Mouse (Mus musculus) embryonic facial prominence, embryonic 14.5 days (tissue): ENCODE data around the gene Gli2. TPM values are rescaled to one million over a fixed set of nuclear protein-coding genes. Genes with fewer than 3 reads are reported as not detected.

Experiments used
- ATAC-seq: fragments of 200-750 bp; cut with Nextera tagmentation; 2 replicates; pipeline ENCODE4 v1.8.0; 2017; ENCODE audit warnings: low read depth, moderate number of reproducible peaks, moderate TSS enrichment
- DNase-seq: peaks from one replicate; pipeline ENCODE4 v3.0.0-alpha.2; 2015; ENCODE audit warnings: low spot score
- H3K27ac ChIP-seq: fragments of 300-500 bp; sonication (generic); replicated peaks from 2 replicates; pipeline ENCODE4 v1.5.1; 2014; ENCODE audit warnings: low read depth, mild to moderate bottlenecking, low read length, moderate library complexity
- H3K27me3 ChIP-seq: fragments of 300-500 bp; sonication (generic); replicated peaks from 2 replicates; pipeline ENCODE4 v1.6.1; 2014; ENCODE audit warnings: low read length; ENCODE audit not compliant: control insufficient read depth, insufficient read depth
- H3K36me3 ChIP-seq: fragments of 300-500 bp; sonication (generic); 2 replicates; pipeline ENCODE4 v1.6.1; 2014; ENCODE audit warnings: low read length, mixed read lengths; ENCODE audit not compliant: control insufficient read depth, insufficient read depth
- H3K4me1 ChIP-seq: fragments of 300-500 bp; sonication (generic); 2 replicates; pipeline ENCODE4 v1.6.1; 2014; ENCODE audit warnings: antibody characterized with exemption, low read length; ENCODE audit not compliant: control insufficient read depth, insufficient read depth
- H3K4me2 ChIP-seq: fragments of 300-500 bp; sonication (generic); 2 replicates; pipeline ENCODE4 v1.6.1; 2014; ENCODE audit warnings: low read depth, mild to moderate bottlenecking, low read length, moderate library complexity, mixed read lengths
- H3K4me3 ChIP-seq: fragments of 300-500 bp; sonication (generic); 2 replicates; pipeline ENCODE4 v1.5.1; 2014; ENCODE audit warnings: low read depth, mild to moderate bottlenecking, low read length
- H3K9ac ChIP-seq: fragments of 300-500 bp; sonication (generic); 2 replicates; pipeline ENCODE4 v1.6.1; 2014; ENCODE audit warnings: low read depth, mild to moderate bottlenecking, low read length, moderate library complexity, mixed read lengths
- H3K9me3 ChIP-seq: fragments of 300-500 bp; sonication (generic); 2 replicates; pipeline ENCODE4 v1.6.1; 2016; ENCODE audit warnings: low read length; ENCODE audit not compliant: control insufficient read depth
- WGBS: fragments of 180-500 bp; shearing (Covaris S2); extraction: QIAGEN DNeasy Blood & Tissue Kit; methylation state at CpG from one replicate; pipeline ENCODE4 v1.1.7; 2014; 5-methylcytosine and 5-hydroxymethylcytosine counted together
- polyA plus RNA-seq: library from polyadenylated mRNA; unstranded; fragments of >200 nt; fragmentation: Nextera tagmentation; extraction: Ambion mirVana; gene quantifications from 2 replicates; pipeline ENCODE4 v1.2.1, GENCODE M21; 2014

The Gli2 gene
- polyA plus RNA-seq, 1 experiment from 2014 or later, result 15.1 TPM

- Histone ChIP-seq H3K27ac (0 out of 2 replicates have a peak overlapping the region, but pooled peaks have one; percentile 6), H3K27me3 (no peaks in the 10 kb centered on the region), H3K4me3 (no peak overlapping the region), H3K36me3 (no peaks in the 10 kb centered on the region), H3K9me3 (no peaks in the 10 kb centered on the region), H3K4me1 (peaks cover 8% of the 10 kb centered on the region; the same call in 1 of the 2 replicates), H3K4me2 (no peak overlapping the region), H3K9ac (no peak overlapping the region)
- 44% methylated on average over 12 of the region's 12 CpGs for WGBS
- DNase-seq, result peak; percentile 24
- ATAC-seq, result peak; percentile 38; the same call in 1 of the 2 replicates
These were observed 136.8 kb downstream of the Gli2 start for GRCm38 (mm10) chr1:118916477-118917075.

GRCm38 (mm10) chr1:118913414-118914385 is 139.7 kb downstream of the Gli2 start:
- Histone ChIP-seq H3K27me3 (no peaks in the 10 kb centered on the region), H3K27ac (no peak overlapping the region), H3K9ac (no peak overlapping the region), H3K4me3 (no peak overlapping the region), H3K4me2 (no peak overlapping the region), H3K9me3 (no peaks in the 10 kb centered on the region), H3K36me3 (no peaks in the 10 kb centered on the region), H3K4me1 (peaks cover 34% of the 10 kb centered on the region)
- no peak for DNase-seq
- 54% methylated on average over 17 of the region's 17 CpGs for WGBS
- ATAC-seq, result no peak

- H3K27me3 ChIP-seq, result no peaks in the 10 kb centered on the region
- ATAC-seq, result no peak; the same call in 1 of the 2 replicates
- peak; percentile 22 for DNase-seq
- no peaks in the 10 kb centered on the region for H3K36me3 ChIP-seq
- H3K4me1 ChIP-seq, result peaks cover 42% of the 10 kb centered on the region
- no peaks in the 10 kb centered on the region for H3K9me3 ChIP-seq
- no peak overlapping the region for H3K27ac ChIP-seq
- no peak overlapping the region for H3K4me3 ChIP-seq
- H3K4me2 ChIP-seq, result no peak overlapping the region
- no peak overlapping the region for H3K9ac ChIP-seq
- WGBS, result 36% methylated on average over 6 of the region's 6 CpGs
These were observed 140.5 kb downstream of the Gli2 start for GRCm38 (mm10) chr1:118912929-118913328.

DNA sequence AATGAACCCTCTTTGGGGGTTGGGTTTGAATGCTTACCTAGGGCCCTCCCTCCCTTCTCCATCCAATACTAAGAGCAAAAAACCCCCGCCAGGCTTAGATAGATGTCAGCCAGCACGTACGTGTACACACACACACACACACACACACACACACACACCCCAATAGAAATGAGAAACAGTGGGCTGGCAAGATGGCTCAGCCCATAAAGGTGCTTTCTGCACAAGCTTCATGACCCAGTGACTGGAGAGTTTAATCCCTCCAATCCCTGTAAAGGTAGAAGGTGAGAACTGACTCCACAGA is 142.0 kb downstream of the Gli2 start:
- no CpG with 5 or more reads among the region's 3 CpGs for WGBS
- no peaks in the 10 kb centered on the region for H3K9me3 ChIP-seq
- no peak overlapping the region for H3K4me3 ChIP-seq
- H3K36me3 ChIP-seq, result no peaks in the 10 kb centered on the region
- no peak overlapping the region for H3K9ac ChIP-seq
- no peaks in the 10 kb centered on the region for H3K27me3 ChIP-seq
- H3K4me2 ChIP-seq, result no peak overlapping the region
- H3K4me1 ChIP-seq, result peaks cover 53% of the 10 kb centered on the region
- DNase-seq (no peak), ATAC-seq (no peak)
- H3K27ac ChIP-seq, result no peak overlapping the region

GRCm38 (mm10) chr1:118910693-118911426 is 142.6 kb downstream of the Gli2 start:
- 29% methylated on average over 13 of the region's 13 CpGs for WGBS
- no peaks in the 10 kb centered on the region for H3K36me3 ChIP-seq
- H3K4me3 ChIP-seq, result no peak overlapping the region
- peak; percentile 65 for DNase-seq
- H3K4me1 ChIP-seq, result peaks cover 57% of the 10 kb centered on the region
- 0 out of 2 replicates have a peak overlapping the region, but pooled peaks have one; percentile 17 for H3K27ac ChIP-seq
- H3K4me2 ChIP-seq, result no peak overlapping the region
- no peaks in the 10 kb centered on the region for H3K27me3 ChIP-seq
- no peaks in the 10 kb centered on the region for H3K9me3 ChIP-seq
- peak; percentile 77 for ATAC-seq
- H3K9ac ChIP-seq, result no peak overlapping the region

GRCm38 (mm10) chr1:118909051-118909450 is 144.4 kb downstream of the Gli2 start:
- no peaks in the 10 kb centered on the region for H3K9me3 ChIP-seq
- no peak for ATAC-seq
- H3K4me3 ChIP-seq, result no peak overlapping the region
- peaks cover 68% of the 10 kb centered on the region for H3K4me1 ChIP-seq
- H3K36me3 ChIP-seq, result no peaks in the 10 kb centered on the region
- no peak overlapping the region for H3K9ac ChIP-seq
- H3K27ac ChIP-seq, result no peak overlapping the region
- WGBS, result 75% methylated on average over 3 of the region's 3 CpGs
- H3K4me2 ChIP-seq, result no peak overlapping the region
- no peak for DNase-seq
- H3K27me3 ChIP-seq, result no peaks in the 10 kb centered on the region

GRCm38 (mm10) chr1:118907574-118907973 is 145.8 kb downstream of the Gli2 start:
- no peak for ATAC-seq
- peaks cover 72% of the 10 kb centered on the region for H3K4me1 ChIP-seq
- no peak overlapping the region for H3K9ac ChIP-seq
- peak overlapping the region; percentile 53 for H3K27ac ChIP-seq
- peak; percentile 76 for DNase-seq
- H3K4me3 ChIP-seq, result no peak overlapping the region
- H3K36me3 ChIP-seq, result no peaks in the 10 kb centered on the region
- 58% methylated on average over 9 of the region's 9 CpGs for WGBS
- H3K9me3 ChIP-seq, result no peaks in the 10 kb centered on the region
- H3K4me2 ChIP-seq, result no peak overlapping the region
- H3K27me3 ChIP-seq, result no peaks in the 10 kb centered on the region

DNA sequence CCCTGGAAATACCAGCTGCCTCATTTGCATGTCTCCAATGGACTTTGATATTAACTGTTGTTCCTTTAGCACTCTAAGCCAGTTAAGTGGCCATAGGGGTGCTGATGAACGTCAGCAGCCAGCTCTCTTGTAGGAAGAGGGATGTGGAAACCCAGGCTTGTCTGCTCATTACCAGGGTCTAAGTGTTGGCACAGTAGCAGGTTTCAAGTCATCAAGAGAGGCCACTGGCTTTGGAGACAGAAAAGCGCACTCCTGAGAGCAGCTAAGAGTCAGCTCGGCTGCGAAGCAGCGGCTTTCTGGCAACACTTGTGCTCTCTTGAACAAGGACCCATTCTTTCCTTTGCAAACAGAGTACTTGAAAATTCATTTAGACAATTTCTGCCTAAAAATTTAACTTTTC is 148.1 kb downstream of the Gli2 start:
- Histone ChIP-seq H3K4me3 (no peak overlapping the region), H3K4me1 (peaks cover 59% of the 10 kb centered on the region), H3K9ac (no peak overlapping the region), H3K36me3 (no peaks in the 10 kb centered on the region), H3K27ac (no peak overlapping the region), H3K4me2 (no peak overlapping the region), H3K27me3 (no peaks in the 10 kb centered on the region), H3K9me3 (no peaks in the 10 kb centered on the region)
- ATAC-seq (no peak), DNase-seq (no peak)
- WGBS, result 54% methylated on average over 5 of the region's 5 CpGs
